Mouse (Mus musculus) T-cell, adult 2 months (primary cell): ENCODE data around the gene Gm6904.
"Not testable (repeated sequence)": the region's sequence is repeated elsewhere in the genome, so short reads cannot be mapped to it uniquely, and the experiment has no call there.

Experiments
- DNase-seq: peaks from one replicate; pipeline ENCODE4 v3.0.0; 2022; ENCODE audit warnings: low spot score

Gene Gm6904

GRCm38 (mm10) chr14:59260056-59260455, at the start of gene Gm6904:
Gene Gm6904 (minus strand): TSS chr14:59260216.
- peak; percentile 64 for DNase-seq

GRCm38 (mm10) chr14:59297391-59297790, 37.4 kb upstream of the Gm6904 start, which contains the start of gene Phf11a:
Gene Phf11a (minus strand): TSS chr14:59297522.
- DNase-seq: peak; percentile 20

- DNase-seq: not testable (repeated sequence)
These were observed 31.8 kb upstream of the Gm6904 start for GRCm38 (mm10) chr14:59291769-59292168.

GRCm38 (mm10) chr14:59274961-59275360, 14.9 kb upstream of the Gm6904 start:
- DNase-seq: not testable (repeated sequence)

- DNase-seq: not testable (repeated sequence)
These were observed 4.2 kb downstream of the Gm6904 start for GRCm38 (mm10) chr14:59255861-59256260.

GRCm38 (mm10) chr14:59250350-59250749, 9.7 kb downstream of the Gm6904 start:
- not testable (repeated sequence) for DNase-seq

- no peak for DNase-seq
These were observed 26.4 kb downstream of the Gm6904 start for GRCm38 (mm10) chr14:59233635-59234034.

- no peak for DNase-seq
These were observed 28.0 kb downstream of the Gm6904 start for GRCm38 (mm10) chr14:59232003-59232402.

- DNase-seq: no peak
These were observed 29.6 kb downstream of the Gm6904 start for GRCm38 (mm10) chr14:59230331-59230966.

- no peak for DNase-seq
These were observed 30.2 kb downstream of the Gm6904 start for GRCm38 (mm10) chr14:59229822-59230221.

GRCm38 (mm10) chr14:59226240-59226639, 33.8 kb downstream of the Gm6904 start:
- DNase-seq: no peak

- DNase-seq: no peak
These were observed 40.8 kb downstream of the Gm6904 start for GRCm38 (mm10) chr14:59219241-59219640.

GRCm38 (mm10) chr14:59209816-59210215, 50.2 kb downstream of the Gm6904 start:
- DNase-seq: no peak

GRCm38 (mm10) chr14:59209003-59209402, 51.0 kb downstream of the Gm6904 start:
- DNase-seq: no peak

- no peak for DNase-seq
These were observed 53.9 kb downstream of the Gm6904 start for GRCm38 (mm10) chr14:59205976-59206583.

- no peak for DNase-seq
These were observed 54.6 kb downstream of the Gm6904 start for GRCm38 (mm10) chr14:59205461-59205860.

GRCm38 (mm10) chr14:59201604-59202215, 58.3 kb downstream of the Gm6904 start:
- peak; percentile 18 for DNase-seq

- DNase-seq: peak; percentile 91
These were observed 59.1 kb downstream of the Gm6904 start, which contains the start of gene Rcbtb1 for GRCm38 (mm10) chr14:59200711-59201603. Gene Rcbtb1 (plus strand): TSS chr14:59201209.
